Mouse (Mus musculus) hindbrain, postnatal 0 days (tissue): ENCODE results near the gene 1700003F12Rik. TPM values are rescaled to one million over a fixed set of nuclear protein-coding genes. Genes with fewer than 3 reads are reported as not detected.

Experiments used
- ATAC-seq: fragments of 200-750 bp; cut with Nextera tagmentation; 2 replicates; pipeline ENCODE4 v1.8.0; 2017; ENCODE audit warnings: mild to moderate bottlenecking, moderate TSS enrichment, moderate library complexity
- DNase-seq: peaks from one replicate; pipeline ENCODE4 v3.0.0-alpha.2; 2015; ENCODE audit warnings: low spot score
- H3K27ac ChIP-seq: fragments of 300-500 bp; sonication (generic); 2 replicates; pipeline ENCODE4 v1.5.1; 2014; ENCODE audit warnings: mild to moderate bottlenecking
- H3K27me3 ChIP-seq: fragments of 300-500 bp; sonication (generic); 2 replicates; pipeline ENCODE4 v1.6.1; 2014; ENCODE audit warnings: low read length, mixed read lengths; ENCODE audit not compliant: insufficient read depth
- H3K36me3 ChIP-seq: fragments of 300-500 bp; sonication (generic); 2 replicates; pipeline ENCODE4 v1.6.1; 2014; ENCODE audit warnings: low read length, mixed read lengths; ENCODE audit not compliant: insufficient read depth
- H3K4me1 ChIP-seq: fragments of 300-500 bp; sonication (generic); 2 replicates; pipeline ENCODE4 v1.6.1; 2014; ENCODE audit warnings: antibody characterized with exemption, low read length, mixed read lengths; ENCODE audit not compliant: insufficient read depth
- H3K4me2 ChIP-seq: fragments of 300-500 bp; sonication (generic); 2 replicates; pipeline ENCODE4 v1.6.1; 2014; ENCODE audit warnings: low read depth, mild to moderate bottlenecking, low read length, moderate library complexity, mixed read lengths
- H3K4me3 ChIP-seq: fragments of 300-500 bp; sonication (generic); 2 replicates; pipeline ENCODE4 v1.5.1; 2014; ENCODE audit warnings: low read length
- H3K9ac ChIP-seq: fragments of 300-500 bp; sonication (generic); replicated peaks from 2 replicates; pipeline ENCODE4 v1.6.1; 2014; ENCODE audit warnings: mild to moderate bottlenecking, low read length, moderate library complexity, mixed read lengths
- H3K9me3 ChIP-seq: fragments of 300-500 bp; sonication (generic); 2 replicates; pipeline ENCODE4 v1.6.1; 2016; ENCODE audit warnings: low read length, mixed read lengths
- CTCF ChIP-seq: IDR thresholded peaks from 2 replicates; pipeline ENCODE4 v1.5.1; 2016; ENCODE audit warnings: antibody characterized with exemption, control low read depth, low read depth
- WGBS: fragments of 180-500 bp; shearing (Covaris S2); extraction: QIAGEN DNeasy Blood & Tissue Kit; methylation state at CpG from one replicate; pipeline ENCODE4 v1.1.7; 2014; 5-methylcytosine and 5-hydroxymethylcytosine counted together
- polyA plus RNA-seq: library from polyadenylated mRNA; unstranded; fragments of >200 nt; fragmentation: Nextera tagmentation; extraction: Ambion mirVana; gene quantifications from 2 replicates; pipeline ENCODE4 v1.2.1, GENCODE M21; 2015
- total RNA-seq: library from RNA; depleted of rRNA; stranded (reverse); fragments of >200 nt; gene quantifications from 2 replicates; pipeline ENCODE4 v1.2.3, GENCODE M21; 2014

Gene 1700003F12Rik
- total and polyA plus RNA-seq, 2 experiments from 2014 or later = 1.9 to 4.0 TPM

GRCm38 (mm10) chr2:154543567-154544347 is 3.1 kb upstream of the 1700003F12Rik start:
- peak; percentile 91 for ATAC-seq

GRCm38 (mm10) chr2:154548688-154549087 is 1.8 kb downstream of the 1700003F12Rik start:
- no peak for ATAC-seq
- peaks cover 13% of the 10 kb centered on the region for H3K4me1 ChIP-seq
- no peak for TF ChIP-seq CTCF
- H3K27ac ChIP-seq = no peak overlapping the region
- H3K9me3 ChIP-seq = no peaks in the 10 kb centered on the region
- H3K27me3 ChIP-seq = no peaks in the 10 kb centered on the region
- H3K9ac ChIP-seq = no peak overlapping the region
- no peak overlapping the region for H3K4me3 ChIP-seq
- no peaks in the 10 kb centered on the region for H3K36me3 ChIP-seq
- no peak for DNase-seq
- 61% methylated on average over 3 of the region's 3 CpGs for WGBS
- no peak overlapping the region for H3K4me2 ChIP-seq

More at GRCm38 (mm10) chr2:154543567-154544347, 3.1 kb upstream of the 1700003F12Rik start:
- TF ChIP-seq CTCF = peak; percentile 32
- H3K9ac ChIP-seq = no peak overlapping the region
- peak; percentile 92 for DNase-seq
- H3K27ac ChIP-seq = peak overlapping the region; percentile 85
- no peaks in the 10 kb centered on the region for H3K36me3 ChIP-seq
- WGBS = 54% methylated on average over 9 of the region's 9 CpGs
- H3K4me2 ChIP-seq = no peak overlapping the region
- no peaks in the 10 kb centered on the region for H3K9me3 ChIP-seq
- H3K4me3 ChIP-seq = no peak overlapping the region
- H3K4me1 ChIP-seq = no peaks in the 10 kb centered on the region
- no peaks in the 10 kb centered on the region for H3K27me3 ChIP-seq

GRCm38 (mm10) chr2:154549127-154549885 is 2.4 kb downstream of the 1700003F12Rik start:
- 4% methylated on average over 41 of the region's 48 CpGs for WGBS

GRCm38 (mm10) chr2:154549886-154550189 is 3.0 kb downstream of the 1700003F12Rik start:
- no peaks in the 10 kb centered on the region for H3K27me3 ChIP-seq

More at GRCm38 (mm10) chr2:154549127-154549885, 2.4 kb downstream of the 1700003F12Rik start:
- peak; percentile 60 for ATAC-seq
- peaks cover 13% of the 10 kb centered on the region for H3K4me1 ChIP-seq
- DNase-seq = peak; percentile 85
- H3K4me2 ChIP-seq = peak overlapping the region; percentile 68
- peak overlapping the region; percentile 50 for H3K9ac ChIP-seq
- H3K27me3 ChIP-seq = no peaks in the 10 kb centered on the region
- H3K36me3 ChIP-seq = no peaks in the 10 kb centered on the region
- peak overlapping the region; percentile 45; the same call in 1 of the 2 replicates for H3K27ac ChIP-seq
- no peak for TF ChIP-seq CTCF
- H3K9me3 ChIP-seq = no peaks in the 10 kb centered on the region
- peak overlapping the region; percentile 36 for H3K4me3 ChIP-seq

GRCm38 (mm10) chr2:154550937-154551336 is 4.1 kb downstream of the 1700003F12Rik start:
- H3K9ac ChIP-seq = no peak overlapping the region
- peaks cover 19% of the 10 kb centered on the region for H3K4me1 ChIP-seq
- DNase-seq (peak; percentile 51), ATAC-seq (no peak)
- H3K4me3 ChIP-seq = no peak overlapping the region
- TF ChIP-seq CTCF = no peak
- H3K4me2 ChIP-seq = no peak overlapping the region
- H3K9me3 ChIP-seq = no peaks in the 10 kb centered on the region
- H3K27me3 ChIP-seq = no peaks in the 10 kb centered on the region
- H3K27ac ChIP-seq = no peak overlapping the region
- WGBS = 68% methylated on average over 2 of the region's 2 CpGs
- no peaks in the 10 kb centered on the region for H3K36me3 ChIP-seq

More at GRCm38 (mm10) chr2:154549886-154550189, 3.0 kb downstream of the 1700003F12Rik start:
- ATAC-seq (no peak), DNase-seq (no peak)
- H3K36me3 ChIP-seq = no peaks in the 10 kb centered on the region
- no peaks in the 10 kb centered on the region for H3K9me3 ChIP-seq
- H3K4me2 ChIP-seq = peak overlapping the region; percentile 68
- H3K4me1 ChIP-seq = peaks cover 14% of the 10 kb centered on the region
- WGBS = 10% methylated on average over 20 of the region's 20 CpGs
- H3K27ac ChIP-seq = no peak overlapping the region
- TF ChIP-seq CTCF = peak; percentile 41
- H3K9ac ChIP-seq = peak overlapping the region; percentile 50
- H3K4me3 ChIP-seq = peak overlapping the region; percentile 36

GRCm38 (mm10) chr2:154551476-154551875 is 4.6 kb downstream of the 1700003F12Rik start, which contains the start of gene Actl10:
TSS of gene Actl10 (plus strand) at chr2:154551776.
- 87% methylated on average over 4 of the region's 4 CpGs for WGBS
- ATAC-seq = no peak
- H3K4me3 ChIP-seq = 0 out of 2 replicates have a peak within 1 kb of the TSS, but pooled peaks have one; percentile 1

More at GRCm38 (mm10) chr2:154551476-154551875, 4.6 kb downstream of the 1700003F12Rik start, which contains the start of gene Actl10:
- Histone ChIP-seq H3K4me2 (peak within 1 kb of the TSS; percentile 33; the same call in 1 of the 2 replicates), H3K27ac (peak within 1 kb of the TSS; percentile 67), H3K36me3 (no peaks in the 10 kb centered on the region), H3K4me1 (peaks cover 19% of the 10 kb centered on the region), H3K9me3 (no peaks in the 10 kb centered on the region), H3K9ac (no peak within 1 kb of the TSS), H3K27me3 (no peaks in the 10 kb centered on the region)
- DNase-seq = no peak
- TF ChIP-seq CTCF = no peak
